Mouse (Mus musculus): ENCODE results near the gene Peli2. TPM values are rescaled to one million over a fixed set of nuclear protein-coding genes. Genes with fewer than 3 reads are reported as not detected.

Peli2 gene
- polyA plus RNA-seq, 1 experiment, result 8.8 TPM

GRCm38 (mm10) chr14:48190946-48191345, 70.3 kb downstream of the Peli2 start:
- Histone ChIP-seq H3K4me1 (ENCODE audit: control insufficient read depth, insufficient read depth, low read length) (no peaks in the 10 kb centered on the region), H3K27ac (ENCODE audit: control insufficient read depth, insufficient read depth, low read depth, low read length, poor library complexity) (no peak overlapping the region), H3K4me3 (replicated peaks; ENCODE audit: control insufficient read depth, low read depth, low read length) (no peak overlapping the region)
- TF ChIP-seq CTCF (IDR thresholded peaks at IDR 0.05; ENCODE audit: control insufficient read depth, insufficient read depth, low read length) (no peak), POLR2A (IDR thresholded peaks at IDR 0.05; ENCODE audit: borderline replicate concordance, control insufficient read depth, low read depth, low read length) (no peak)
- 86% methylated on average over 5 of the region's 5 CpGs for WGBS

GRCm38 (mm10) chr14:48191925-48192324, 71.3 kb downstream of the Peli2 start:
- Histone ChIP-seq H3K4me1 (ENCODE audit: control insufficient read depth, insufficient read depth, low read length) (no peaks in the 10 kb centered on the region), H3K27ac (ENCODE audit: control insufficient read depth, insufficient read depth, low read depth, low read length, poor library complexity) (no peak overlapping the region), H3K4me3 (replicated peaks; ENCODE audit: control insufficient read depth, low read depth, low read length) (no peak overlapping the region)
- WGBS, result 88% methylated on average over 3 of the region's 3 CpGs
- TF ChIP-seq POLR2A (IDR thresholded peaks at IDR 0.05; ENCODE audit: borderline replicate concordance, control insufficient read depth, low read depth, low read length), result no peak
- TF ChIP-seq CTCF (IDR thresholded peaks at IDR 0.05; ENCODE audit: control insufficient read depth, insufficient read depth, low read length), result no peak

- H3K4me1 ChIP-seq (ENCODE audit: control insufficient read depth, insufficient read depth, low read length), result no peaks in the 10 kb centered on the region
- no peak overlapping the region for H3K4me3 ChIP-seq (replicated peaks; ENCODE audit: control insufficient read depth, low read depth, low read length)
- H3K27ac ChIP-seq (ENCODE audit: control insufficient read depth, insufficient read depth, low read depth, low read length, poor library complexity), result no peak overlapping the region
- TF ChIP-seq POLR2A (IDR thresholded peaks at IDR 0.05; ENCODE audit: borderline replicate concordance, control insufficient read depth, low read depth, low read length), result no peak
- TF ChIP-seq CTCF (IDR thresholded peaks at IDR 0.05; ENCODE audit: control insufficient read depth, insufficient read depth, low read length), result no peak
- 73% methylated on average over 5 of the region's 5 CpGs for WGBS
These were observed 76.2 kb downstream of the Peli2 start for GRCm38 (mm10) chr14:48196804-48197203.

DNA sequence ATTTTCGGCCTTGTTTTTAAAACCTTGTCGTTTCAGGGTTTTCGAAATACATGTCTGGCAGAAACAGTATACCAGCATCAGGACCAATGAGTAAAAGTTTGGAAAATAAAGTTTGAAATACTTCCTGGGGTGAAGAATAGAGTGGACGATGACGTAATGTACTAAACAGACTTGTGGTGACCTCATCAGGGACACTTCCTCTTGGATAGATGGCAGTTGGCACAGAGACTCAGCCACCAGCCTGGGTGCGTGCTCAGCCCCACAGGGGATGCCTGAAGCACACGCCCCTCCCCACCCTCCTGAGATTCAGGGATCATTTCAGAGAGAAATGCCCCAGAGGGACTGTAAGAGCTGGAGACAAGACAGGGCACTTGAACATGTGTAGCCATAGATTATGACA, 76.7 kb downstream of the Peli2 start:
- H3K27ac ChIP-seq (ENCODE audit: control insufficient read depth, insufficient read depth, low read depth, low read length, poor library complexity), result no peak overlapping the region
- TF ChIP-seq POLR2A (IDR thresholded peaks at IDR 0.05; ENCODE audit: borderline replicate concordance, control insufficient read depth, low read depth, low read length) (no peak), CTCF (IDR thresholded peaks at IDR 0.05; ENCODE audit: control insufficient read depth, insufficient read depth, low read length) (no peak)
- no peak overlapping the region for H3K4me3 ChIP-seq (replicated peaks; ENCODE audit: control insufficient read depth, low read depth, low read length)
- no peaks in the 10 kb centered on the region for H3K4me1 ChIP-seq (ENCODE audit: control insufficient read depth, insufficient read depth, low read length)
- WGBS, result 55% methylated on average over 7 of the region's 7 CpGs

DNA sequence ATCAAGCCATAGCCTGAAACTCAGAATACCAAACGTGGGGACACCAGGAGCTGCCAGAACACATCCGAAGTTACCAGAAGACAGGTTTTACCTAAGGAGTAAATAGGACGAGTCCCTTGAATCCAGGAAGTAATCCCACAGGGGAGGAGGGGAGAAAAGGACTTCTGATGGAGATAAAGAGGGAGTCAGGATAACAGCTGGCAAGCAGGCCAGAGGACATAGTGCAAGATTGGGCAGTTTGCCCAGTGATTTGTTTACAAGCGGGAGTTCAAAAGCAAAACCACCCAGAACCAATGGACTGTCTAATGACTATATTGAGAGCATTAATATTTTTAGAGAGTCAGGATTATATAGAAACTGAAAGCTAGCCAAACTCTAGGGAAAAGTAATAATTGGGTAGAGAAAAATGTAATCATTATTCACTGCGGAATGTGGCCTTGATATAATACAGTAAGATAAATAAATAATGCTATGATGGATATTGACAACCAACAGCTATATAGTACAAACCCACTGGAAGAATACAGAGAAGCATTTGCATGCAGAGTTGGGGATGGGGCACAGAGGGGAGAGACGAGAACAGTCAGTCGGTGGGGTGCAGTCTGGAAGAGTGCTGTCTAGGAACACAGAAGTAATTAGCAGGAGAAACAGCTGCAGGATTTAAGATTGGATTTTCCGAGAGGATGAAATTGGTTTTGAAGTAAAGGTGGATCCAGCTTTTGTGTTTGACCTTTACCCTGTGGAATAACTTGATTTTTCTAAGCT, 77.7 kb downstream of the Peli2 start:
- Histone ChIP-seq H3K4me3 (replicated peaks; ENCODE audit: control insufficient read depth, low read depth, low read length) (no peak overlapping the region), H3K27ac (ENCODE audit: control insufficient read depth, insufficient read depth, low read depth, low read length, poor library complexity) (no peak overlapping the region), H3K4me1 (ENCODE audit: control insufficient read depth, insufficient read depth, low read length) (no peaks in the 10 kb centered on the region)
- WGBS, result 80% methylated on average over 8 of the region's 8 CpGs
- no peak for TF ChIP-seq CTCF (IDR thresholded peaks at IDR 0.05; ENCODE audit: control insufficient read depth, insufficient read depth, low read length)
- no peak for TF ChIP-seq POLR2A (IDR thresholded peaks at IDR 0.05; ENCODE audit: borderline replicate concordance, control insufficient read depth, low read depth, low read length)

- Histone ChIP-seq H3K4me3 (replicated peaks; ENCODE audit: control insufficient read depth, low read depth, low read length) (no peak overlapping the region), H3K27ac (ENCODE audit: control insufficient read depth, insufficient read depth, low read depth, low read length, poor library complexity) (no peak overlapping the region), H3K4me1 (ENCODE audit: control insufficient read depth, insufficient read depth, low read length) (no peaks in the 10 kb centered on the region)
- 63% methylated on average over 16 of the region's 16 CpGs for WGBS
- TF ChIP-seq CTCF (IDR thresholded peaks at IDR 0.05; ENCODE audit: control insufficient read depth, insufficient read depth, low read length), result no peak
- no peak for TF ChIP-seq POLR2A (IDR thresholded peaks at IDR 0.05; ENCODE audit: borderline replicate concordance, control insufficient read depth, low read depth, low read length)
These were observed 78.3 kb downstream of the Peli2 start for GRCm38 (mm10) chr14:48198957-48199356.

GRCm38 (mm10) chr14:48199506-48199905, 78.9 kb downstream of the Peli2 start:
- no peak for TF ChIP-seq POLR2A (IDR thresholded peaks at IDR 0.05; ENCODE audit: borderline replicate concordance, control insufficient read depth, low read depth, low read length)
- no peak for TF ChIP-seq CTCF (IDR thresholded peaks at IDR 0.05; ENCODE audit: control insufficient read depth, insufficient read depth, low read length)
- Histone ChIP-seq H3K4me1 (ENCODE audit: control insufficient read depth, insufficient read depth, low read length) (no peaks in the 10 kb centered on the region), H3K4me3 (replicated peaks; ENCODE audit: control insufficient read depth, low read depth, low read length) (no peak overlapping the region), H3K27ac (ENCODE audit: control insufficient read depth, insufficient read depth, low read depth, low read length, poor library complexity) (no peak overlapping the region)
- WGBS, result 69% methylated on average over 4 of the region's 4 CpGs

- no peaks in the 10 kb centered on the region for H3K4me1 ChIP-seq (ENCODE audit: control insufficient read depth, insufficient read depth, low read length)
- H3K4me3 ChIP-seq (replicated peaks; ENCODE audit: control insufficient read depth, low read depth, low read length), result no peak overlapping the region
- TF ChIP-seq POLR2A (IDR thresholded peaks at IDR 0.05; ENCODE audit: borderline replicate concordance, control insufficient read depth, low read depth, low read length) (no peak), CTCF (IDR thresholded peaks at IDR 0.05; ENCODE audit: control insufficient read depth, insufficient read depth, low read length) (no peak)
- 96% methylated on average over 9 of the region's 9 CpGs for WGBS
- no peak overlapping the region for H3K27ac ChIP-seq (ENCODE audit: control insufficient read depth, insufficient read depth, low read depth, low read length, poor library complexity)
These were observed 79.7 kb downstream of the Peli2 start for GRCm38 (mm10) chr14:48200291-48200690.

All from bone marrow, adult 2 months (tissue).